Mouse (Mus musculus): ENCODE measurements around the gene Fgf8. TPM values are rescaled to one million over a fixed set of nuclear protein-coding genes. Genes with fewer than 3 reads are reported as not detected.
A peak's percentile ranks its signal among the peaks of the same experiment; 100 is the strongest.

The Fgf8 gene
- polyA plus RNA-seq, 1 experiment from 2014 or later, result 20.8 TPM

DNA sequence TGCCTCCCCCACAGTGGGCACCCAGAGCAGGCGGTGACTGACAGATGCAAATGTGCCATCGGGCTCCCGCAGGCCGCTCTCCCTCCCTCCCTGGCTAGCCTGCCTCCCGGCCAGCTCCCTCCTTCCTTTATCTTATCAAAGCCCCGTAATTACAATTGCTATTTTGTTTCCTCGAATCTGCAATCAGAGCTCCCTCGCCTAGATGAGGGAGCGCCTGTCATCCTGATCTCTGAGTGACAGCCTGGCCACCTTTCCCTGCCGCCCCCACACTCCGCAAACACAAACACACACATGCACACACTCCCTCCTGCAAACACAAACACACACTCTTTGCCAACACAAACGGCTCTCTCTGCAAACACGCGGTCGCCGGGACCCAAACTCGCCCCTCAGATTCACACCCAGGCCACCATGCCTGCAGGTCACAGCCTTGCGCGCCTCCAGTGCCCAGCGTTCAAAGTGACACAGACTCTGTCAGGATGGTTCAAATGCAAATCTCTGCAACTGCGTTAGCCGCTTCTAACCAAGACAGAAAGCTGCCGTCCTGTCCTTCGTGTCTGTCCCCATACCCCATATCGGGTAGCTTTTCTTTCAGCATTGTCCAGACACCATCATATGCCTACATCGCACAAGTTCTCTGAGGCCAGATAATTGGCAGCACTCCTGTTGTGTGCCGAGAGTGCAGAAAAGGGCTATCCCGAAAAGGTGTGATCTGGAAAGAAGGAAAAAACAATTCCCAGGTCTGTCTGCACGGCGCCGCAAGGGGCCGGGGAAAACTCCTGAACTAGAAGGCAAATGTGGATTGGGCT is 2.8 kb upstream of the Fgf8 start:
- no peak for ATAC-seq (replicated peaks; ENCODE audit: low FRiP score, low read depth)
- no peak for DNase-seq (ENCODE audit: low spot score)
- Histone ChIP-seq H3K4me1 (replicated peaks; ENCODE audit: insufficient read depth, low read length) (peaks cover 25% of the 10 kb centered on the region), H3K27ac (no peak overlapping the region), H3K27me3 (ENCODE audit: insufficient read depth, low read length) (peaks cover 30% of the 10 kb centered on the region; the same call in 1 of the 2 replicates), H3K36me3 (ENCODE audit: insufficient read depth, low read length) (no peaks in the 10 kb centered on the region), H3K9ac (ENCODE audit: low read depth, low read length) (no peak overlapping the region), H3K9me3 (replicated peaks; ENCODE audit: low read length) (no peaks in the 10 kb centered on the region), H3K4me3 (replicated peaks; ENCODE audit: low read depth, low read length) (0 out of 2 replicates have a peak overlapping the region, but pooled peaks have one; percentile 4), H3K4me2 (ENCODE audit: low read length) (no peak overlapping the region)
- 7% methylated on average over 32 of the region's 32 CpGs for WGBS
- no peak for TF ChIP-seq CTCF (IDR thresholded peaks at IDR 0.05; ENCODE audit: low read depth)

DNA sequence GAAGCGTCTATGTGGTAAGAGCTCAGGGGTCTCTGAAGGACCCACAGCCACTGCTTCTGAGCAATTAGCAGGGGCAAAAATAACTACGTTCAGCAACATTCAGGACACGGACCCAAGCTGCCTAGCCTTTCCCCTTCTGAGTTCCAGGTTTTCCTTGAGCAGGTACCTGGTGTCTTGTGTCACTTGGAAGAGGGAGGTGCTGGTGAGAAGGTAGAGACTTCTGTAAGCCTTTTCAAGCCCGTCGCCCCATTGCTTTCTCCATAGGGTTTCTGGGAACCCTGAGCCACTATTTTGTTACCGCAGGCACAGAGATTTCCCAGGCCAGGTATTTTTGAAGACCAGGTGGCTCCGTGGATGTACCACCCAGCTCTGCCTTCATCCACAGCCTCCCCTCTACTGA is 904 bp upstream of the Fgf8 start:
- no peak overlapping the region for H3K4me3 ChIP-seq (replicated peaks; ENCODE audit: low read depth, low read length)
- 40% methylated on average over 7 of the region's 7 CpGs for WGBS
- no peak overlapping the region for H3K4me2 ChIP-seq (ENCODE audit: low read length)
- no peaks in the 10 kb centered on the region for H3K36me3 ChIP-seq (ENCODE audit: insufficient read depth, low read length)
- peaks cover 24% of the 10 kb centered on the region for H3K4me1 ChIP-seq (replicated peaks; ENCODE audit: insufficient read depth, low read length)
- H3K9me3 ChIP-seq (replicated peaks; ENCODE audit: low read length), result no peaks in the 10 kb centered on the region
- DNase-seq (ENCODE audit: low spot score), result no peak
- ATAC-seq (replicated peaks; ENCODE audit: low FRiP score, low read depth), result no peak
- no peak for TF ChIP-seq CTCF (IDR thresholded peaks at IDR 0.05; ENCODE audit: low read depth)
- no peak overlapping the region for H3K27ac ChIP-seq
- peaks cover 44% of the 10 kb centered on the region for H3K27me3 ChIP-seq (ENCODE audit: insufficient read depth, low read length)
- no peak overlapping the region for H3K9ac ChIP-seq (ENCODE audit: low read depth, low read length)

DNA sequence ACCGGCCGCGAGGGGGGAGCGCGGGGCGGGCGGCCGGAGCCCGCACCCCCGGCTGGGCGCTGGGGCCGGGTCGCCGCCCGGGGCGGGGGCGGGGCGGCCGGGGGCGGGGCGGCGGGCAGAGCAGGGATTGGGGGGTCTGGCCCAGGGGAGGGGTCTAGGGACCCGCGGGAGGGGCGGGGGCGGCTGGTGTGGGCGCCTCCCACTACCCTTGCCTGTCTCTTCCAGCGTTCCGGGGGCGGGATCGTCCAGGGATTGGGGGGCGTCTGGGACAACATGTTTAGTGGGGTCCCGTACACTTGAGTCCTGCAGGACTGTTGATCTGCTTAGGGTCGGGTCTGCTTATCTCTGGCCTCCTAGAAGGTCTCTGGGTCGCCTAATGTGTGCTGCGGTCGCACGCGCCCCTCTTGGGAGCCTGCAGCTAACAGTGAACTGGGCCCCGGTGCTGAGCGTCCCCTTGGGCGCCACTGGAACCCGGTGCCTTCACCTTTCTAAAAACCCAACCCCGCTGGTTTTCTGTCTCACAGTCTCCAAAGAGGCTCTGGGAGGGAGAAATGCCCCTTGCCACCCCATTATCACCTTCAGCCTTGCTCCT is 365 bp upstream of the Fgf8 start:
- no peak for TF ChIP-seq CTCF (IDR thresholded peaks at IDR 0.05; ENCODE audit: low read depth)
- Histone ChIP-seq H3K4me1 (replicated peaks; ENCODE audit: insufficient read depth, low read length) (peaks cover 19% of the 10 kb centered on the region), H3K27me3 (ENCODE audit: insufficient read depth, low read length) (peaks cover 49% of the 10 kb centered on the region), H3K4me3 (replicated peaks; ENCODE audit: low read depth, low read length) (peak overlapping the region; percentile 36), H3K9me3 (replicated peaks; ENCODE audit: low read length) (no peaks in the 10 kb centered on the region), H3K36me3 (ENCODE audit: insufficient read depth, low read length) (no peaks in the 10 kb centered on the region), H3K4me2 (ENCODE audit: low read length) (peak overlapping the region; percentile 71), H3K27ac (no peak overlapping the region), H3K9ac (ENCODE audit: low read depth, low read length) (peak overlapping the region; percentile 28)
- no peak for DNase-seq (ENCODE audit: low spot score)
- 3% methylated on average over 16 of the region's 44 CpGs for WGBS
- ATAC-seq (replicated peaks; ENCODE audit: low FRiP score, low read depth), result no peak

DNA sequence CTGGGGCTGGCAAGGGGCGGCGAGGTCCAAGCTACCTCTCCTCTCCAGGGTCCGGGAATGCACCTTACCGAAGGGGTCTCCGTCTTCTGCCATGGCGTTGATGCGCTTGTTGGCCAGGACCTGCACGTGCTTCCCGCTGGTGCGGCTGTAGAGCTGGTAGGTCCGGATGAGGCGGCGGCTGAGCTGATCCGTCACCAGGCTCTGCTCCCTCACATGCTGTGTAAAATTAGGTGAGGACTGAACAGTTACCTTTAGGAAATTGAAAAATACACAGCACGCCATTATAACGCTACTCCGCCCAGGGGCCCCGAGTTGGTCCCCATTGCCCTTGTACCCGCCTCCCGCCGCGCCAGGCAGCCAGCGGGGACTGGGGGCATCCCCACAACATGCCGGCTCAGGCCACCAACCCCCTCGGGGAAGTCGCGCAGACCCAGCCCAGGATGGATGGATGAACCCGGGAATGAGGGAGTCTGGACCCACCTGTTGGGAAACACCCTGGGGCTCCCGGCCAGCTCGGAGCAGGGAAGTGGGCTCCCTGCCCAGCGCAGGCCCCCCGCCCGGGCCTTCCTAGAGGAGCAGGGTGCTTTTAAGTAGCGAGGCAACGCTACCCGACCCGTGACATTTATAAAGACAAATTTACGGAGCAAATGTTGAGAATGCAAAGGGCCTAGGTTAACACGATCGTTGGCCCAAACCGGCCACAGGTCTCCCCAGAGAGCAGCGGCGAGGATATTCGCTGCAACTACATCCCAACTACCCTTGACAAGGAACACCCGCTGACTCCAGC is 1.1 kb downstream of the Fgf8 start:
- H3K4me3 ChIP-seq (replicated peaks; ENCODE audit: low read depth, low read length), result peak overlapping the region; percentile 36
- no peak for DNase-seq (ENCODE audit: low spot score)
- H3K36me3 ChIP-seq (ENCODE audit: insufficient read depth, low read length), result no peaks in the 10 kb centered on the region
- H3K9ac ChIP-seq (ENCODE audit: low read depth, low read length), result peak overlapping the region; percentile 18; the same call in 1 of the 2 replicates
- H3K27ac ChIP-seq, result no peak overlapping the region
- H3K4me2 ChIP-seq (ENCODE audit: low read length), result peak overlapping the region; percentile 71
- no peak for TF ChIP-seq CTCF (IDR thresholded peaks at IDR 0.05; ENCODE audit: low read depth)
- peaks cover 59% of the 10 kb centered on the region for H3K27me3 ChIP-seq (ENCODE audit: insufficient read depth, low read length)
- H3K9me3 ChIP-seq (replicated peaks; ENCODE audit: low read length), result no peaks in the 10 kb centered on the region
- 5% methylated on average over 45 of the region's 45 CpGs for WGBS
- H3K4me1 ChIP-seq (replicated peaks; ENCODE audit: insufficient read depth, low read length), result peaks cover 28% of the 10 kb centered on the region
- ATAC-seq (replicated peaks; ENCODE audit: low FRiP score, low read depth), result no peak

DNA sequence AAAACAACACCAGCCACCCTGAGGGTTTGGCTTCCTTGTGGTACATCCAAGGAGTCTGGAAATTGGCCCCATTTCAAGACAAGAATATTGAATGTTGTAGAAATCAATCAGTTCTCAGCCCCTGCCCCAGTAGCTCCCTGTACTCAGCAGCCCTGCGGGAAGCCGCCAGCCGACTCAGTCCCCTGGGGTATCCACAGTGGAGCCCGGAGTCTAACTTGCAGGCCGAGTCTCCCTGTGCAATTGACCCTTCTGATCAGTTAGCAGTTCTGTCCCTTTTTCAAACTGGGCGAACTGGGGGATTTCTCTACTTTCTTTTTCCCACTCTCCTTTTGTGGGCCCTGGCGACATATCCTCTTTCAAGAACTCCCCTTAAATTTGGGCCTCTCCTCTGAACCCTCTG is 1.9 kb downstream of the Fgf8 start:
- H3K9me3 ChIP-seq (replicated peaks; ENCODE audit: low read length), result no peaks in the 10 kb centered on the region
- DNase-seq (ENCODE audit: low spot score) (no peak), ATAC-seq (replicated peaks; ENCODE audit: low FRiP score, low read depth) (no peak)
- no peak overlapping the region for H3K9ac ChIP-seq (ENCODE audit: low read depth, low read length)
- no peak overlapping the region for H3K4me3 ChIP-seq (replicated peaks; ENCODE audit: low read depth, low read length)
- peaks cover 57% of the 10 kb centered on the region for H3K27me3 ChIP-seq (ENCODE audit: insufficient read depth, low read length)
- 0 out of 2 replicates have a peak overlapping the region, but pooled peaks have one; percentile 71 for H3K4me2 ChIP-seq (ENCODE audit: low read length)
- peaks cover 24% of the 10 kb centered on the region for H3K4me1 ChIP-seq (replicated peaks; ENCODE audit: insufficient read depth, low read length)
- WGBS, result 28% methylated on average over 7 of the region's 7 CpGs
- no peak overlapping the region for H3K27ac ChIP-seq
- TF ChIP-seq CTCF (IDR thresholded peaks at IDR 0.05; ENCODE audit: low read depth), result no peak
- H3K36me3 ChIP-seq (ENCODE audit: insufficient read depth, low read length), result no peaks in the 10 kb centered on the region

DNA sequence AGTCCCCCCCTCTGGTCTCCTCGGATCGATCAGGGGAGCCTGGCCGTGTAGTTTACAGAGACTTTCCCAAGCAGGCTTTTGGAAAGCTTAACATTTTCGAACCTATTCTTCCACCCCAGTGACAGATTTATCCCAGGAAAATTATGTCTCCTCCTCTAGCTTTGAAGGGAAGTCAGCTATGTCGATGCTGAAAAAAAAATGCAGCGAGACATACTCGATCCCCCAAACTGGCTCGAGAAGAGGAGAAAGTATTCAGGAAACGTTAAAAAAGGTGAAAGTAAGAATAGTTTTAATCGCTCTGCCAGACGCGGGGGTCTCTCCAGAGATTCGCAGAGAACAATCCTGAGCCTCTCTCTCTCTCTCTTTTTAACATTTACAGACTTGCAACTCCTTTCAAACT is 2.5 kb downstream of the Fgf8 start:
- WGBS, result 13% methylated on average over 13 of the region's 13 CpGs
- no peak for DNase-seq (ENCODE audit: low spot score)
- H3K36me3 ChIP-seq (ENCODE audit: insufficient read depth, low read length), result no peaks in the 10 kb centered on the region
- H3K9ac ChIP-seq (ENCODE audit: low read depth, low read length), result no peak overlapping the region
- H3K4me2 ChIP-seq (ENCODE audit: low read length), result no peak overlapping the region
- peaks cover 18% of the 10 kb centered on the region for H3K4me1 ChIP-seq (replicated peaks; ENCODE audit: insufficient read depth, low read length)
- ATAC-seq (replicated peaks; ENCODE audit: low FRiP score, low read depth), result no peak
- TF ChIP-seq CTCF (IDR thresholded peaks at IDR 0.05; ENCODE audit: low read depth), result no peak
- H3K27ac ChIP-seq, result no peak overlapping the region
- no peaks in the 10 kb centered on the region for H3K9me3 ChIP-seq (replicated peaks; ENCODE audit: low read length)
- H3K27me3 ChIP-seq (ENCODE audit: insufficient read depth, low read length), result peaks cover 54% of the 10 kb centered on the region
- no peak overlapping the region for H3K4me3 ChIP-seq (replicated peaks; ENCODE audit: low read depth, low read length)
